Mouse (Mus musculus) stomach, postnatal 0 days (tissue): ENCODE measurements around the gene Slc24a3. TPM values are rescaled to one million over a fixed set of nuclear protein-coding genes. Genes with fewer than 3 reads are reported as not detected.

Experiments used
- ATAC-seq: fragments of 200-750 bp; cut with Nextera tagmentation; 2 replicates; pipeline ENCODE4 v1.8.0; 2017; ENCODE audit not compliant: low FRiP score, low TSS enrichment
- DNase-seq: peaks from one replicate; pipeline ENCODE4 v3.0.0-alpha.2; 2016; ENCODE audit warnings: low spot score
- H3K27ac ChIP-seq: fragments of 300-500 bp; sonication (generic); replicated peaks from 2 replicates; pipeline ENCODE4 v1.5.1; 2014; ENCODE audit warnings: mild to moderate bottlenecking, control low read depth
- H3K27me3 ChIP-seq: fragments of 300-500 bp; sonication (generic); 2 replicates; pipeline ENCODE4 v1.6.1; 2014; ENCODE audit warnings: low read length; ENCODE audit not compliant: control insufficient read depth, insufficient read depth
- H3K36me3 ChIP-seq: fragments of 300-500 bp; sonication (generic); 2 replicates; pipeline ENCODE4 v1.6.1; 2014; ENCODE audit warnings: low read length, mixed read lengths; ENCODE audit not compliant: control insufficient read depth, insufficient read depth
- H3K4me1 ChIP-seq: fragments of 300-500 bp; sonication (generic); replicated peaks from 2 replicates; pipeline ENCODE4 v1.6.1; 2014; ENCODE audit warnings: antibody characterized with exemption; ENCODE audit not compliant: control insufficient read depth, insufficient read depth
- H3K4me2 ChIP-seq: fragments of 300-500 bp; sonication (generic); replicated peaks from 2 replicates; pipeline ENCODE4 v1.6.1; 2014; ENCODE audit warnings: low read depth, mild to moderate bottlenecking, control low read depth, moderate library complexity
- H3K4me3 ChIP-seq: fragments of 300-500 bp; sonication (generic); 2 replicates; pipeline ENCODE4 v1.5.1; 2014; ENCODE audit warnings: low read depth, low read length, control low read depth
- H3K9ac ChIP-seq: fragments of 300-500 bp; sonication (generic); 2 replicates; pipeline ENCODE4 v1.6.1; 2014; ENCODE audit warnings: mild to moderate bottlenecking, low read length, control low read depth, mixed read lengths
- H3K9me3 ChIP-seq: fragments of 300-500 bp; sonication (generic); 2 replicates; pipeline ENCODE4 v1.6.1; 2016; ENCODE audit warnings: low read length; ENCODE audit not compliant: control insufficient read depth
- CTCF ChIP-seq: IDR thresholded peaks from 2 replicates; pipeline ENCODE4 v1.5.1; 2016; ENCODE audit warnings: antibody characterized with exemption, low read depth, mild to moderate bottlenecking, moderate library complexity
- EP300 ChIP-seq: optimal IDR thresholded peaks from 2 replicates; pipeline ENCODE3; 2016; ENCODE audit warnings: antibody characterized with exemption
- WGBS: fragments of 180-500 bp; shearing (Covaris S2); extraction: QIAGEN DNeasy Blood & Tissue Kit; methylation state at CpG from one replicate; pipeline ENCODE4 v1.1.7; 2014; 5-methylcytosine and 5-hydroxymethylcytosine counted together
- polyA plus RNA-seq: library from polyadenylated mRNA; unstranded; fragments of >200 nt; fragmentation: Nextera tagmentation; extraction: Ambion mirVana; gene quantifications from 2 replicates; pipeline ENCODE4 v1.2.1, GENCODE M21; 2015

Gene Slc24a3
- polyA plus RNA-seq, 1 experiment from 2014 or later, result 5.7 TPM

DNA sequence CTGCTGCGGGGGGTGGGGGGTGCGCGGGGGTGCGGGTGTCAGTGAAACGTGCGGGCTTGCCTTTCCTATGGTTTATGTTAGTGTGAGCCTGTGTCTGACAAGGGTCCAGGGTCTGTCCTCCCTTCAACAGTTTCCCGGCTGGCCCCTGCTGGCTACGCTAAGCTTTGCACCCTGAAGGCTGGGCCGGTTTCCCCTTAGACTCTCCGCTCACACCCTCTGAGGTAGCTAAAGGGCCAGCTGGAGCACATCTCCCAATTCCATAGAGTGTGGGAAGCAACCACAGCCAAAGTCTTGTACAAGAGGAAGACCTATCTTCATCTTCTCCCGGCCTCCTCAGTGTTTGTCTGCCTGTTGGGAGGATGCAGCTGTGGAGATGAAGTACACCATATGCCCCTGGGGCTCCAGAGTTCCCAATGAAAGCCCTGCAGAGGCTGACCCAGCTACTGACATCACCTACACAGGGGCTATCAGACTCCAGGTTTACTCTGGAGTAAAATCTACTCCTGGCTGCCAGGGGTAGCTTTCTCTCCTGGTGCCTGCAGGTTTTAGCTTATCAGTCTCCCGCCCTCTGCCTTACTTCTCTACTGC, 487.9 kb downstream of the Slc24a3 start:
- peak; percentile 59 for TF ChIP-seq CTCF
- TF ChIP-seq EP300, result no peak
- WGBS, result 26% methylated on average over 12 of the region's 12 CpGs
- no peak overlapping the region for H3K4me3 ChIP-seq
- H3K9me3 ChIP-seq, result no peaks in the 10 kb centered on the region
- no peak overlapping the region for H3K9ac ChIP-seq
- ATAC-seq (0 out of 2 replicates have a peak, but pooled peaks have one; percentile 54), DNase-seq (no peak)
- H3K4me2 ChIP-seq, result no peak overlapping the region
- H3K27ac ChIP-seq, result no peak overlapping the region
- no peaks in the 10 kb centered on the region for H3K4me1 ChIP-seq
- H3K27me3 ChIP-seq, result no peaks in the 10 kb centered on the region
- H3K36me3 ChIP-seq, result no peaks in the 10 kb centered on the region

- no peak overlapping the region for H3K9ac ChIP-seq
- H3K4me3 ChIP-seq, result no peak overlapping the region
- H3K4me1 ChIP-seq, result no peaks in the 10 kb centered on the region
- TF ChIP-seq CTCF (no peak), EP300 (no peak)
- no peaks in the 10 kb centered on the region for H3K36me3 ChIP-seq
- ATAC-seq (no peak), DNase-seq (no peak)
- 74% methylated on average over 3 of the region's 3 CpGs for WGBS
- H3K27me3 ChIP-seq, result no peaks in the 10 kb centered on the region
- H3K9me3 ChIP-seq, result no peaks in the 10 kb centered on the region
- no peak overlapping the region for H3K27ac ChIP-seq
- no peak overlapping the region for H3K4me2 ChIP-seq
Measured at GRCm38 (mm10) chr2:145656121-145656520, 488.6 kb downstream of the Slc24a3 start.

- no peak for TF ChIP-seq EP300
- TF ChIP-seq CTCF, result no peak
- DNase-seq, result no peak
- 27% methylated on average over 1 of the region's 1 CpGs for WGBS
- no peaks in the 10 kb centered on the region for H3K4me1 ChIP-seq
- no peaks in the 10 kb centered on the region for H3K27me3 ChIP-seq
- no peaks in the 10 kb centered on the region for H3K9me3 ChIP-seq
- no peak overlapping the region for H3K4me3 ChIP-seq
- ATAC-seq, result peak; percentile 49; the same call in 1 of the 2 replicates
- H3K4me2 ChIP-seq, result no peak overlapping the region
- H3K9ac ChIP-seq, result no peak overlapping the region
- H3K36me3 ChIP-seq, result no peaks in the 10 kb centered on the region
- no peak overlapping the region for H3K27ac ChIP-seq
Measured at GRCm38 (mm10) chr2:145656716-145657115, 489.2 kb downstream of the Slc24a3 start.

DNA sequence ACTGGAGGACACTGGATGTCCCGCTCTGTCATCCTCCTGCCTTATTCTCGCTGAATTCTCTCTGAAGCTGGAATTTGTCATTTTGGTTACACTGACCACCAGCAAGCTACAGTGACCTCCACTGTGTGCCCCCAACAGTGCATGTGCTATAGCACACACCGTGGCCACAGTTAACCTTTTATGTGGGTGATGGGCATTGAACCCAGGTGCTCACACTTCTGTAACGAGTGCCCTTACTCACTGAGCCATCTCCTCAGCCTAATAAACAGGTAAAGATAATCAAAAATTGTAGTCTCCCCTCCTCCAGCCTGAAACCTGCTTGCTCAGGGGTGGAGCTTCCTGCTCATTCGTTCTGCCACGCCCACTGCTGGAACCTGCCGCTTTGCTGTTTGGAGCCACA, 493.7 kb downstream of the Slc24a3 start:
- no peaks in the 10 kb centered on the region for H3K36me3 ChIP-seq
- ATAC-seq, result no peak
- 73% methylated on average over 5 of the region's 7 CpGs for WGBS
- no peak overlapping the region for H3K27ac ChIP-seq
- DNase-seq, result no peak
- H3K4me3 ChIP-seq, result no peak overlapping the region
- no peak for TF ChIP-seq CTCF
- TF ChIP-seq EP300, result no peak
- H3K4me1 ChIP-seq, result no peaks in the 10 kb centered on the region
- H3K27me3 ChIP-seq, result no peaks in the 10 kb centered on the region
- H3K9ac ChIP-seq, result no peak overlapping the region
- H3K4me2 ChIP-seq, result no peak overlapping the region
- no peaks in the 10 kb centered on the region for H3K9me3 ChIP-seq

DNA sequence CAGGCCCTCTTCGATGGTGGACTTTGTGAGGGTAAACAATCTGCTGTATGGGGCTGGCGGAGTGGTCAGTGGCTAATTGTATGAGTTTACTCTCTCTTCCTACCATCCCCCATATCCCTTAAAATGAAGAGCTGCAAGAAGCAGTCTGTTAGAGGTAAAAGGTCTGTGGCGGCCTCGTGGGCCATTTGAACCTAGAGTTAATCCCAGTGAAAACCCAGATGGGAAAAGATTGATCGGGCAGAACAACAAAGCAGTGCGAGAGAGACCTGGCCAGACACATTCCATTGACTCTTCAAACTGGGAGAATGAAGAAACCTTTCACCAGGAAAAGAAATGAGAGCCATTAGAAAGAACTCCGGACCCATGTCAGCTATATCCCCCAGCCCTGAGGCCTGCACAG, 496.3 kb downstream of the Slc24a3 start:
- Histone ChIP-seq H3K9ac (no peak overlapping the region), H3K4me2 (no peak overlapping the region), H3K27ac (no peak overlapping the region), H3K4me1 (no peaks in the 10 kb centered on the region), H3K9me3 (no peaks in the 10 kb centered on the region), H3K4me3 (no peak overlapping the region), H3K36me3 (no peaks in the 10 kb centered on the region), H3K27me3 (no peaks in the 10 kb centered on the region)
- no peak for TF ChIP-seq CTCF
- TF ChIP-seq EP300, result no peak
- WGBS, result 69% methylated on average over 7 of the region's 7 CpGs
- no peak for DNase-seq
- ATAC-seq, result no peak

DNA sequence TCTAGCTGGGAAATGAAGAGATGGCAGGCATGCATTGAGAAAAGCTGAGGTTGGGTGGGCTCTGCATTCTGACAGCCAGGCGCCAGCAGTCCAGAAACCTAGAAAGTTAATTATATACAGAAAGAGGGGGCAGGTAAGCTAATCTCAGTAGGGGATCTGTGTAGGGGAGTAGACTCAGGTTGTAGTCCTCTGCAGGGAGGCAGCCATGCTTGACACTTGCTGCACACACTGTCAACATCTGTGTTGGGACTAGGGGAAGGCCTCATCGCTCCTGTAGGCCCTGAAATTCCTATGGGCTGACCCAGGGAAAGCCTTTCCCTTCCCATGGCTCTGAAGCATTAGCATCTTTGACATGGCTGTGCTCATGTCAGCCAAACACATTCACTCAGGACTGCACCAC, 496.8 kb downstream of the Slc24a3 start:
- no peak overlapping the region for H3K27ac ChIP-seq
- H3K4me1 ChIP-seq, result no peaks in the 10 kb centered on the region
- WGBS, result 91% methylated on average over 2 of the region's 2 CpGs
- no peak for DNase-seq
- H3K27me3 ChIP-seq, result no peaks in the 10 kb centered on the region
- H3K4me3 ChIP-seq, result no peak overlapping the region
- no peaks in the 10 kb centered on the region for H3K9me3 ChIP-seq
- H3K4me2 ChIP-seq, result no peak overlapping the region
- ATAC-seq, result no peak
- H3K9ac ChIP-seq, result no peak overlapping the region
- TF ChIP-seq EP300 (no peak), CTCF (no peak)
- H3K36me3 ChIP-seq, result no peaks in the 10 kb centered on the region
